Mouse (Mus musculus): ENCODE measurements at regions not wholly inside any gene's neighbourhood (a gene's known extent, or its start where the extent isn't known, plus 50 kb on each side); places are given as distances from the start of the nearest gene placed in this dataset.

- DNase-seq = no peak
Observed at GRCm38 (mm10) chr13:71135940-71136632, 294.5 kb upstream of the Adamts16 start.

- DNase-seq = no peak
Observed at GRCm38 (mm10) chr13:71121484-71121883, 279.9 kb upstream of the Adamts16 start.

GRCm38 (mm10) chr13:71108175-71108574 lies 266.6 kb upstream of the Adamts16 start:
- peak; percentile 38 for DNase-seq

- peak; percentile 65 for DNase-seq
Observed at GRCm38 (mm10) chr13:71105229-71105838, 263.7 kb upstream of the Adamts16 start.

GRCm38 (mm10) chr13:71104419-71105228 lies 263.0 kb upstream of the Adamts16 start:
- no peak for DNase-seq

- no peak for DNase-seq
Observed at GRCm38 (mm10) chr13:71084301-71084700, 242.7 kb upstream of the Adamts16 start.

GRCm38 (mm10) chr13:71075916-71076315 lies 234.3 kb upstream of the Adamts16 start:
- no peak for DNase-seq

- DNase-seq = no peak
Observed at GRCm38 (mm10) chr13:71074012-71074411, 232.4 kb upstream of the Adamts16 start.

GRCm38 (mm10) chr13:71068757-71069201 lies 227.2 kb upstream of the Adamts16 start:
- no peak for DNase-seq

- no peak for DNase-seq
Observed at GRCm38 (mm10) chr13:71068011-71068410, 226.4 kb upstream of the Adamts16 start.

GRCm38 (mm10) chr13:71065568-71065967 lies 224.0 kb upstream of the Adamts16 start:
- DNase-seq = no peak

- no peak for DNase-seq
Observed at GRCm38 (mm10) chr13:71064590-71065307, 223.1 kb upstream of the Adamts16 start.

- DNase-seq = no peak
Observed at GRCm38 (mm10) chr13:71053361-71054264, 212.0 kb upstream of the Adamts16 start.

- no peak for DNase-seq
Observed at GRCm38 (mm10) chr13:71050646-71051045, 209.0 kb upstream of the Adamts16 start.

GRCm38 (mm10) chr13:71036000-71036399 lies 194.4 kb upstream of the Adamts16 start:
- no peak for DNase-seq

GRCm38 (mm10) chr13:71034926-71035687 lies 193.5 kb upstream of the Adamts16 start:
- no peak for DNase-seq

- DNase-seq = peak; percentile 8
Observed at GRCm38 (mm10) chr13:71008216-71008615, 166.6 kb upstream of the Adamts16 start.

- peak; percentile 40 for DNase-seq
Observed at GRCm38 (mm10) chr13:71006117-71006516, 164.5 kb upstream of the Adamts16 start.

GRCm38 (mm10) chr13:71003517-71003916 lies 161.9 kb upstream of the Adamts16 start:
- DNase-seq = no peak

GRCm38 (mm10) chr13:71001278-71001677 lies 159.7 kb upstream of the Adamts16 start:
- DNase-seq = peak; percentile 66

GRCm38 (mm10) chr13:71000422-71001008 lies 158.9 kb upstream of the Adamts16 start:
- no peak for DNase-seq
